Mouse (Mus musculus) G1E (cell line): Measurements from ENCODE around the gene Msx1. TPM values are rescaled to one million over a fixed set of nuclear protein-coding genes. Genes with fewer than 3 reads are reported as not detected.

Source experiments
- ATAC-seq: 2 replicates; pipeline ENCODE4 v1.8.0; 2016; ENCODE audit warnings: mild to moderate bottlenecking; ENCODE audit not compliant: insufficient number of reproducible peaks, poor library complexity, low FRiP score, severe bottlenecking; ENCODE audit errors: extremely low read depth
- DNase-seq: peaks from one replicate; pipeline ENCODE4 v3.0.0; 2012; ENCODE audit warnings: low spot score
- H3K27me3 ChIP-seq: 2 replicates; pipeline ENCODE4 v1.6.1; 2012; ENCODE audit warnings: mild to moderate bottlenecking, low read length, inconsistent platforms; ENCODE audit not compliant: insufficient read depth
- H3K36me3 ChIP-seq: replicated peaks from 2 replicates; pipeline ENCODE3; 2012; ENCODE audit warnings: mild to moderate bottlenecking, inconsistent platforms
- H3K4me1 ChIP-seq: 2 replicates; pipeline ENCODE4 v1.6.1; 2012; ENCODE audit warnings: low read depth, low read length, inconsistent platforms, mixed read lengths; ENCODE audit not compliant: insufficient read depth
- H3K4me3 ChIP-seq: 2 replicates; pipeline ENCODE4 v1.5.1; 2012; ENCODE audit warnings: low read depth, mild to moderate bottlenecking, inconsistent platforms, low read length, moderate library complexity, mixed read lengths
- H3K9me3 ChIP-seq: replicated peaks from 2 replicates; pipeline ENCODE4 v1.6.1; 2012; ENCODE audit warnings: inconsistent platforms
- CTCF ChIP-seq: IDR thresholded peaks from 2 replicates; pipeline ENCODE4 v1.5.1; 2012; ENCODE audit warnings: low read depth, low read length, inconsistent platforms, mixed read lengths
- GATA1 ChIP-seq: IDR thresholded peaks from 2 replicates; pipeline ENCODE4 v1.6.1; 2012; ENCODE audit warnings: borderline replicate concordance, low read length, inconsistent platforms, mixed read lengths
- GATA2 ChIP-seq: IDR thresholded peaks from 2 replicates; pipeline ENCODE4 v1.6.1; 2012; ENCODE audit warnings: low read depth, low read length, inconsistent platforms, borderline replicate concordance
- POLR2AphosphoS5 ChIP-seq: IDR thresholded peaks from 2 replicates; pipeline ENCODE4 v1.6.1; 2012; ENCODE audit warnings: low read depth, low read length, inconsistent platforms; ENCODE audit not compliant: insufficient replicate concordance
- TAL1 ChIP-seq: conservative IDR thresholded peaks from 2 replicates; pipeline ENCODE4 v1.6.1; 2012; ENCODE audit warnings: low read depth, low read length, inconsistent platforms, mixed read lengths
- polyA plus RNA-seq: library from polyadenylated mRNA; stranded (reverse); fragments of >175 nt; gene quantifications from 2 replicates; pipeline ENCODE4 v1.2.3, GENCODE M21; 2012
- total RNA-seq, 2 experiments: library from RNA; stranded (forward) in 1 of 2; stranded (reverse) in 1 of 2; fragments of 200-1000 nt in 1 of 2; fragments of >200 nt in 1 of 2; fragmentation: Nextera tagmentation in 1 of 2; gene quantifications; 2 replicates each; pipeline ENCODE4 v1.2.3; 2014 to 2017

Msx1 gene
- total and polyA plus RNA-seq, 3 experiments = not detected

DNA sequence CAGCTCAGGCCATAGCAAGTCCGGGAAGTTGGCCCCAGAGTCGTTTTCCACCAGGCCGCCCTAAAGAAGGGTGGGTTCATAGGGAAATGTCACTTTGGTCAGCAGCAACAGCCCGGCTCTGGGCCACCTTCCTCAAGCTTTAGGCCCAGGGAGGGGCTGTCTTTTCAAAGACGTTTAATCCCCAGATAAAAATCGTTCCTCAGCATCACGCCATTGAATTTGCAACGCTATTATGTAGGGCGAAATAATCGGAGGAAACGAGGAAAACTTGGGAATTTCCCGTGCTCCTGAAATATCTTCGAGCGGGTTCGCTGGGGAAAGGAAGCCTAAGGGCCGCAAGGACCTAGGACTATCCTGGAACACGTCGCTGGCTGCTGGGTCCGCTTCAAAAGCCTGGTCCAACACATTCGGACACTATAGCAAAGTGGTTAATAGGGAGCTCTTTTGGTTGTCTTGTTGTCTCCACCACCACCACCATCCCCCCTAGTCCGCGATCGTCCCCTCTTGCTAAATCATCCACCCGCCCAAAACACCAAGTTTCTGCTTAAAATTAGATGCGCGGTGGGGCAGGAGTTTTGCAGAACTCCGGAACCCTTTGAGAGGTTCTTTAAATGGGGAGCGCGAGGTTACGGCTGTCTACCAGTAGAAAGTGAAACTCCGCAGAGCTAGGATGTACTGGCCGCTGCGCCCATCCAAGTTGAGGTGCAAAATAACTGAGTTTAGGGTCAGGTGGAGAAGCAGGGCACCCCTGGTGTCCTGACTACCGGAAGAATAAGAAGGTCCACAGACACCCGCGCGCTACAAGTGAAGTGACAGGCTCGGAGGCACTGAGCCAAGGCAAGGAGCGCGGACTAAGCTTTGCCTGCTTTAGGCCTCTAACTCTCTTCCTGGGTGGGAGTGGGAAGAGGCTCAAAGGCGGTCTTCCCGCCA, 1.3 kb downstream of the Msx1 start:
- TF ChIP-seq GATA1 (no peak), GATA2 (no peak), CTCF (no peak), POLR2AphosphoS5 (no peak), TAL1 (no peak)
- no peak for DNase-seq
- ATAC-seq = no peak
- H3K27me3 ChIP-seq = peaks cover 33% of the 10 kb centered on the region; the same call in 1 of the 2 replicates
- H3K36me3 ChIP-seq = no peaks in the 10 kb centered on the region
- H3K9me3 ChIP-seq = peaks cover 42% of the 10 kb centered on the region
- no peaks in the 10 kb centered on the region for H3K4me1 ChIP-seq
- no peak overlapping the region for H3K4me3 ChIP-seq

DNA sequence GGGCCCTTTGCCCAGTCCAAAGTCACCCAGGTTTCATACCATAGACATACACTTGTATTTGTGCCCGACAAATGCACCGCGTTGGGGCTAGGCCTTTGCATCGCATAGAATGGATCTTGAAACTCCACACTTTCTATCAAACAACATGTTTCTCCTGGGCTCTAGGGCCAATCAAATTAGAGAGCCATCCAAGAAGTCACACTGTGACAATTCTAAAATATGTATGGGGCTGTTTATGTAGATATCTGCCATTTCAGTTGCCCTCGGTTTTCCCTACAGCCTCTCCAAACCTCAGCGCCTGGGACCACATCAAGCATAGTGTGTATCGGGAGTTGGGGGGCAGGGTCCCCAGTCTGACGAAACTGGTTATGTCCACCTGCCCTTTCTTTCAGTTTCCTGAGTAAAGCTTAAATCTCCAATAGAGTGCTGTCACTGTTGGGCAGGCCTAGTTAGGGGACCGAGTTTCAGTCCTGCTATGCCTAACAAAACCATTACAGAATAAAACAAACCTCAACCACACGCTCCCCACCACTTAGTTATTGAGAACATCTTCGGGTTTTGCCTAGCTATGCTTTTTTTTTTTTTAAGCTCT, 2.2 kb downstream of the Msx1 start:
- DNase-seq = no peak
- Histone ChIP-seq H3K9me3 (peaks cover 48% of the 10 kb centered on the region), H3K4me3 (no peak overlapping the region)

GRCm38 (mm10) chr5:37821111-37821601, 3.2 kb downstream of the Msx1 start:
- Histone ChIP-seq H3K36me3 (no peaks in the 10 kb centered on the region), H3K4me1 (no peaks in the 10 kb centered on the region), H3K4me3 (no peak overlapping the region), H3K9me3 (peaks cover 54% of the 10 kb centered on the region), H3K27me3 (peaks cover 20% of the 10 kb centered on the region; the same call in 1 of the 2 replicates)
- no peak for ATAC-seq
- DNase-seq = no peak
- TF ChIP-seq CTCF (no peak), POLR2AphosphoS5 (no peak), GATA1 (no peak), GATA2 (no peak), TAL1 (no peak)

More for the DNA sequence above, 2.2 kb downstream of the Msx1 start:
- Histone ChIP-seq H3K27me3 (peaks cover 28% of the 10 kb centered on the region; the same call in 1 of the 2 replicates), H3K4me1 (no peaks in the 10 kb centered on the region), H3K36me3 (no peaks in the 10 kb centered on the region)
- TF ChIP-seq TAL1 (no peak), GATA2 (no peak), CTCF (no peak), GATA1 (no peak), POLR2AphosphoS5 (no peak)
- no peak for ATAC-seq

DNA sequence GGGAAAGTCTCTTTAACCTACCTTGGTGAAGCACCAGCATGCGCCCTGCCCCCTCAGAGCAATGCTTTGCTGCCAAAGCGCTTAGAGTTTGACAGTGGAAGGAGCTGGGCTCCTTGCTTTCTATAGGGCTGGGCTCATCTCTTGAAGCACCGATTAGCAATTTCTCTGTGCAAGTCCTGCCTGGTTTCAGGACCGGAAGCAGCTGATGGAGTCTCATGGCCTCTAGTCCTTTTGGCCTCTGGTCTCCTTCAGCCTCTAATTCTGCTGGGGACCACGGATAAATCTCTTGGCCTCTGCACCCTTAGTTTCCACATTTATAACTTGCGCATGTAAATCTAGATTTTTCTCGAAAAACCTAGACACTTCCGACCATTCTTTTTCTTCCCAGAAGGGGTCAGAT, 3.7 kb downstream of the Msx1 start:
- no peak overlapping the region for H3K4me3 ChIP-seq
- no peaks in the 10 kb centered on the region for H3K4me1 ChIP-seq
- no peak for DNase-seq
- TF ChIP-seq POLR2AphosphoS5 = no peak
- TF ChIP-seq GATA2 = no peak
- no peak for TF ChIP-seq TAL1
- no peak for TF ChIP-seq CTCF
- no peak for TF ChIP-seq GATA1
- no peaks in the 10 kb centered on the region for H3K36me3 ChIP-seq
- ATAC-seq = no peak
- peaks cover 53% of the 10 kb centered on the region for H3K9me3 ChIP-seq
- peaks cover 18% of the 10 kb centered on the region; the same call in 1 of the 2 replicates for H3K27me3 ChIP-seq

GRCm38 (mm10) chr5:37819971-37820370, 4.4 kb downstream of the Msx1 start:
- H3K36me3 ChIP-seq = no peaks in the 10 kb centered on the region
- ATAC-seq (no peak), DNase-seq (no peak)
- H3K4me3 ChIP-seq = no peak overlapping the region
- H3K9me3 ChIP-seq = peaks cover 52% of the 10 kb centered on the region
- H3K27me3 ChIP-seq = peaks cover 18% of the 10 kb centered on the region; the same call in 1 of the 2 replicates
- no peak for TF ChIP-seq CTCF
- TF ChIP-seq GATA1 = no peak
- TF ChIP-seq POLR2AphosphoS5 = no peak
- no peaks in the 10 kb centered on the region for H3K4me1 ChIP-seq

- no peak for DNase-seq
- H3K27me3 ChIP-seq = peaks cover 16% of the 10 kb centered on the region; the same call in 1 of the 2 replicates
- TF ChIP-seq GATA2 = no peak
- TF ChIP-seq TAL1 = no peak
- TF ChIP-seq CTCF = no peak
- TF ChIP-seq GATA1 = no peak
- TF ChIP-seq POLR2AphosphoS5 = no peak
- H3K9me3 ChIP-seq = peaks cover 50% of the 10 kb centered on the region
- no peaks in the 10 kb centered on the region for H3K36me3 ChIP-seq
- ATAC-seq = no peak
- H3K4me1 ChIP-seq = no peaks in the 10 kb centered on the region
- no peak overlapping the region for H3K4me3 ChIP-seq
Observed at GRCm38 (mm10) chr5:37819541-37819940, 4.8 kb downstream of the Msx1 start.
